Mouse (Mus musculus) v-Abl transformed pro-B cells (cell line): ENCODE results near the gene Ern1.

Source experiments
- in situ Hi-C, 2 experiments: fragments of 400-800 bp; cut with MboI; formaldehyde crosslinking; loops; one replicate each; pipeline ENCODE4 v1.15.1; 2025; ENCODE audit not compliant: unreplicated experiment in 2 of 2

Gene Ern1

GRCm38 (mm10) chr11:106506211-106506610 is 18.6 kb upstream of the Ern1 start:
- in situ Hi-C loops = loop anchor here in 1 of 2 experiments (25.0 kb wide), 1 partner anchor 256 kb away; the partner anchor contains the start of genes Milr1 and Pecam1

GRCm38 (mm10) chr11:106504129-106504528 is 16.5 kb upstream of the Ern1 start:
- in situ Hi-C loops = loop anchor here in 1 of 2 experiments (25.0 kb wide), 1 partner anchor 258 kb away; the partner anchor contains the start of genes Milr1 and Pecam1

- in situ Hi-C loops = loop anchor here in 1 of 2 experiments (25.0 kb wide), 1 partner anchor 259 kb away; the partner anchor contains the start of genes Milr1 and Pecam1
Observed at GRCm38 (mm10) chr11:106503425-106503717, 15.7 kb upstream of the Ern1 start.

- in situ Hi-C loops = loop anchor here in 1 of 2 experiments (25.0 kb wide), 1 partner anchor 259 kb away; the partner anchor contains the start of genes Milr1 and Pecam1
Observed at GRCm38 (mm10) chr11:106502631-106503424, 15.2 kb upstream of the Ern1 start.

GRCm38 (mm10) chr11:106502159-106502505 is 14.5 kb upstream of the Ern1 start:
- in situ Hi-C loops = loop anchor here in 1 of 2 experiments (25.0 kb wide), 1 partner anchor 260 kb away; the partner anchor contains the start of genes Milr1 and Pecam1

GRCm38 (mm10) chr11:106501308-106502158 is 13.9 kb upstream of the Ern1 start:
- in situ Hi-C loops = loop anchor here in 1 of 2 experiments (25.0 kb wide), 1 partner anchor 261 kb away; the partner anchor contains the start of genes Milr1 and Pecam1

GRCm38 (mm10) chr11:106500393-106501307 is 13.0 kb upstream of the Ern1 start:
- in situ Hi-C loops = loop anchor here in 1 of 2 experiments (25.0 kb wide), 1 partner anchor 262 kb away; the partner anchor contains the start of genes Milr1 and Pecam1

GRCm38 (mm10) chr11:106498739-106499379 is 11.2 kb upstream of the Ern1 start:
- in situ Hi-C loops = loop anchor here (5.0 to 25.0 kb wide), 4 partner anchors 126 to 574 kb away; no protein-coding TSS in a partner anchor

GRCm38 (mm10) chr11:106497926-106498325 is 10.3 kb upstream of the Ern1 start:
- in situ Hi-C loops = loop anchor here (5.0 to 25.0 kb wide), 4 partner anchors 127 to 573 kb away; no protein-coding TSS in a partner anchor

GRCm38 (mm10) chr11:106497009-106497408 is 9.4 kb upstream of the Ern1 start:
- in situ Hi-C loops = loop anchor here (5.0 to 25.0 kb wide), 4 partner anchors 128 to 572 kb away; no protein-coding TSS in a partner anchor

GRCm38 (mm10) chr11:106492984-106493669 is 5.5 kb upstream of the Ern1 start:
- in situ Hi-C loops = loop anchor here (5.0 to 25.0 kb wide), 5 partner anchors 76 to 568 kb away; no protein-coding TSS in a partner anchor

- in situ Hi-C loops = loop anchor here (5.0 to 25.0 kb wide), 5 partner anchors 74 to 567 kb away; no protein-coding TSS in a partner anchor
Observed at GRCm38 (mm10) chr11:106491393-106491792, 3.7 kb upstream of the Ern1 start.

GRCm38 (mm10) chr11:106490600-106490999 is 2.9 kb upstream of the Ern1 start:
- in situ Hi-C loops = loop anchor here (5.0 to 25.0 kb wide), 5 partner anchors 73 to 566 kb away; no protein-coding TSS in a partner anchor

- in situ Hi-C loops = loop anchor here (5.0 to 25.0 kb wide), 5 partner anchors 73 to 565 kb away; no protein-coding TSS in a partner anchor
Observed at GRCm38 (mm10) chr11:106490057-106490456, 2.4 kb upstream of the Ern1 start.

- in situ Hi-C loops = loop anchor here in 1 of 2 experiments (25.0 kb wide), 1 partner anchor 152 kb away; no protein-coding TSS in a partner anchor
Observed at GRCm38 (mm10) chr11:106489036-106489693, 1.5 kb upstream of the Ern1 start.

GRCm38 (mm10) chr11:106488126-106488561 is 492 bp upstream of the Ern1 start:
- in situ Hi-C loops = loop anchor here in 1 of 2 experiments (25.0 kb wide), 1 partner anchor 151 kb away; no protein-coding TSS in a partner anchor
